Mouse (Mus musculus): ENCODE measurements around the gene Eefsec. TPM values are rescaled to one million over a fixed set of nuclear protein-coding genes. Genes with fewer than 3 reads are reported as not detected.

Gene Eefsec
- polyA plus RNA-seq, 1 experiment = 18.7 TPM

DNA sequence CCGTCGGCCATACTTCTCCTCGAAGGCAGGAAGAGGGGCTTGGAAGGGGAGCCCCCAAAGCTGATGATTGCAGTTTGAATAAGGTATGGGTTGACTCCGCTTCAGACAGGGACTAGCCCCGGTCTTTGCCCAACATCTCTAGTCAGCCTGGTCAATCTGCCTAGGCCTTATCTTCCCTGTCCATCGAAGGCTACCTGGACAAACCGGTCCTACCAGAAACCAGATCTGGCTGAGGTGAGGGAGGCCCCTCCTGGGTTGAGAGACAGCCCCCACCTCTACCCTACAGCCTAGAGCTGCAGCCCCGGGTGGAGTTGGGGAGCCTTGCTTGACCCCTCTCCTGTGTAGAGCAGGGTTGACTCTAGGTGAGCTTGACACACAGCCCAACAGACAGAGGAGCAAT is 212.3 kb downstream of the Eefsec start:
- no peak overlapping the region for H3K4me3 ChIP-seq (ENCODE audit: low read depth, low read length)
- TF ChIP-seq EP300 (IDR thresholded peaks at IDR 0.05; ENCODE audit: insufficient read depth, low read depth, low read length) (no peak), POLR2A (IDR thresholded peaks at IDR 0.05; ENCODE audit: insufficient read depth, low read length) (no peak), CTCF (IDR thresholded peaks at IDR 0.05; ENCODE audit: low read depth, low read length) (no peak)
- H3K27me3 ChIP-seq (ENCODE audit: control insufficient read depth, insufficient read depth, low read length, poor library complexity, severe bottlenecking) = no peaks in the 10 kb centered on the region

DNA sequence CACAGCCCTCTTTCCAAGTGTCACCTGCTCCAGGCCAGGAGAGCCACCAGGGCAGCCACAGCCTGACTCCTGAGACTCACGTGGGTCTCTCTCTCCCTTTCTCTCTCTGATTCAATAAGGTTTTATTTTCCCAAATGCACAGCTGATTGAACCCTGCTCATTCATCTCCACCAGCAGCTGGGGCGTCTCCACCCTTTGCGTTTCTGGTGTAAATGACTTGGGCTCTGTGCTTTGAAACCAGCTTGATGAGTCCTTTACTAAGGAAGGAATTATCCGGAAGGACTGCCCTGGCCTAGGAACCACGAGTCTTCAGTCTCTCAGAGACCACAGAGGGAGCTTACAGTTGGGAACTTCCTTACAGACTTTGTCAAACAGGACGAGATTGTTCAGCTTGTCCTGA is 214.1 kb downstream of the Eefsec start:
- Histone ChIP-seq H3K9ac (ENCODE audit: low read depth, poor library complexity, severe bottlenecking) (no peak overlapping the region), H3K4me1 (ENCODE audit: control insufficient read depth, insufficient read depth, low read length) (peaks cover 22% of the 10 kb centered on the region), H3K27me3 (ENCODE audit: control insufficient read depth, insufficient read depth, low read length, poor library complexity, severe bottlenecking) (no peaks in the 10 kb centered on the region), H3K27ac (ENCODE audit: insufficient read depth, low read length) (no peak overlapping the region), H3K36me3 (ENCODE audit: control insufficient read depth, insufficient read depth, low read length, poor library complexity, severe bottlenecking) (no peaks in the 10 kb centered on the region), H3K9me3 (replicated peaks; ENCODE audit: control insufficient read depth, insufficient read depth, low read length, poor library complexity, severe bottlenecking) (no peaks in the 10 kb centered on the region), H3K4me3 (ENCODE audit: low read depth, low read length) (no peak overlapping the region)
- TF ChIP-seq POLR2A (IDR thresholded peaks at IDR 0.05; ENCODE audit: insufficient read depth, low read length) (no peak), EP300 (IDR thresholded peaks at IDR 0.05; ENCODE audit: insufficient read depth, low read depth, low read length) (0 out of 2 replicates have a peak, but pooled peaks have one; percentile 17)

More for the DNA sequence above, 212.3 kb downstream of the Eefsec start:
- Histone ChIP-seq H3K36me3 (ENCODE audit: control insufficient read depth, insufficient read depth, low read length, poor library complexity, severe bottlenecking) (no peaks in the 10 kb centered on the region), H3K9ac (ENCODE audit: low read depth, poor library complexity, severe bottlenecking) (no peak overlapping the region), H3K4me1 (ENCODE audit: control insufficient read depth, insufficient read depth, low read length) (peaks cover 22% of the 10 kb centered on the region), H3K9me3 (replicated peaks; ENCODE audit: control insufficient read depth, insufficient read depth, low read length, poor library complexity, severe bottlenecking) (no peaks in the 10 kb centered on the region), H3K27ac (ENCODE audit: insufficient read depth, low read length) (no peak overlapping the region)

DNA sequence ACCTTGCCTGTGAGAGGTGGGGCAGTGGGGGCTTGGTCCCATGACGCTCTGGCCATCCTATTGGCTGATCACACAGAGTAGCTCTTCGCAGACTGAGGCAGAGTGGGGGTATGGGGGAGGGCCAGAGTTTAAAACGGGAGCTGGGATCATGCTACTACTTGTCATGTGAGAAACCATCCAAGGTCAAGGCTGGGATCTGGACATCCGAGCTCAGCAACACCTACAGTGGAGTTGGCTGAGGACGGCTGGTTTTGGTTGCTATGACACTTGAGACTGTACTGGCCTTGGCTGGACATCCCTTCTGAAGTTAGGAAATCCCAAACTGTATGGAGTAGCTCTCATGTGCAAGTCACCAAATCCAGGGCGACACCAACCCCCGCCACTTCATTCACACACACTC is 214.5 kb downstream of the Eefsec start:
- Histone ChIP-seq H3K4me3 (ENCODE audit: low read depth, low read length) (no peak overlapping the region), H3K27ac (ENCODE audit: insufficient read depth, low read length) (no peak overlapping the region), H3K27me3 (ENCODE audit: control insufficient read depth, insufficient read depth, low read length, poor library complexity, severe bottlenecking) (no peaks in the 10 kb centered on the region), H3K9me3 (replicated peaks; ENCODE audit: control insufficient read depth, insufficient read depth, low read length, poor library complexity, severe bottlenecking) (no peaks in the 10 kb centered on the region), H3K4me1 (ENCODE audit: control insufficient read depth, insufficient read depth, low read length) (peaks cover 22% of the 10 kb centered on the region), H3K9ac (ENCODE audit: low read depth, poor library complexity, severe bottlenecking) (no peak overlapping the region), H3K36me3 (ENCODE audit: control insufficient read depth, insufficient read depth, low read length, poor library complexity, severe bottlenecking) (no peaks in the 10 kb centered on the region)
- TF ChIP-seq CTCF (IDR thresholded peaks at IDR 0.05; ENCODE audit: low read depth, low read length) (no peak), POLR2A (IDR thresholded peaks at IDR 0.05; ENCODE audit: insufficient read depth, low read length) (no peak), EP300 (IDR thresholded peaks at IDR 0.05; ENCODE audit: insufficient read depth, low read depth, low read length) (no peak)

DNA sequence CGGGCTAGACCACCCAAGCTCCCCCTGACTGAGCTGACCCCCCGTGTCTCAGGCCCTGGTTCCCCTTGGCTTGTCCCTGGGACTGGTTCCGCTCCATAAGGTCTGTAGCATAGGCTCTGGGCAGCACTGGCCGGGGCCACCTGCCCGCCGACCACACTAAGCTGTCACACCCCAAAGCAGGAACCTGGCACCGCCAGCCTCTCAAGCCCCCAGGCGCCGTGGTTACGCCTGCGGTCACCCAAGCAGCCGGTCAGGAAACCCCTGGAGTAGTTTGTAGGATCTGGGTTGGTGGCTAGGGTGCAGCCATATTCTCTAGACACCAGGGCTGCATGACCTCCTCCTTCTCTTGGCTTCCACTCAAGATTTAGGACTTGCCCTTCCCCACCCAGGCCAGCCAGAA is 217.1 kb downstream of the Eefsec start:
- H3K9me3 ChIP-seq (replicated peaks; ENCODE audit: control insufficient read depth, insufficient read depth, low read length, poor library complexity, severe bottlenecking) = no peaks in the 10 kb centered on the region
- TF ChIP-seq POLR2A (IDR thresholded peaks at IDR 0.05; ENCODE audit: insufficient read depth, low read length) = no peak
- TF ChIP-seq EP300 (IDR thresholded peaks at IDR 0.05; ENCODE audit: insufficient read depth, low read depth, low read length) = no peak
- TF ChIP-seq CTCF (IDR thresholded peaks at IDR 0.05; ENCODE audit: low read depth, low read length) = no peak
- no peak overlapping the region for H3K27ac ChIP-seq (ENCODE audit: insufficient read depth, low read length)
- H3K4me1 ChIP-seq (ENCODE audit: control insufficient read depth, insufficient read depth, low read length) = peaks cover 24% of the 10 kb centered on the region
- no peak overlapping the region for H3K4me3 ChIP-seq (ENCODE audit: low read depth, low read length)
- no peak overlapping the region for H3K9ac ChIP-seq (ENCODE audit: low read depth, poor library complexity, severe bottlenecking)
- H3K36me3 ChIP-seq (ENCODE audit: control insufficient read depth, insufficient read depth, low read length, poor library complexity, severe bottlenecking) = no peaks in the 10 kb centered on the region
- H3K27me3 ChIP-seq (ENCODE audit: control insufficient read depth, insufficient read depth, low read length, poor library complexity, severe bottlenecking) = no peaks in the 10 kb centered on the region

DNA sequence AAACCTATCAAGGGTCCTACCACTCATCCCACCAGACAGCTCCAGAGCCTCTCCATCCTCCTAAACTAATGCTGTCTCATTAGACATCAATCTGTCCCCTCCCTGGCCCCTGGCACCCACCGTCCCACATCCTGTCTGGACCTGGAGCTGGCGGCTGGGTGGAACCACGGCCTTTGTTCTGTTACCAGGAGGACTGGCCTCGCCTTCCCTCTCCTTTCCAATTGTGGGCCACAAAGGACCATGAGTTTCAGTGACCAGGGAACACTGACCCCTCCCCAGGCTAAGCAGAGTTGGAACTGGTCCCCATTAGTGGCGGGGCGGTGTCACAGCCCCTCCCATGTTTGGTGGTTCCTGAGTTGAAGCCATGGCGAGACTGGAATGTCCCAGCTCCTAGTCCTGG is 218.8 kb downstream of the Eefsec start:
- Histone ChIP-seq H3K4me1 (ENCODE audit: control insufficient read depth, insufficient read depth, low read length) (peaks cover 9% of the 10 kb centered on the region), H3K9me3 (replicated peaks; ENCODE audit: control insufficient read depth, insufficient read depth, low read length, poor library complexity, severe bottlenecking) (no peaks in the 10 kb centered on the region), H3K36me3 (ENCODE audit: control insufficient read depth, insufficient read depth, low read length, poor library complexity, severe bottlenecking) (no peaks in the 10 kb centered on the region), H3K27ac (ENCODE audit: insufficient read depth, low read length) (no peak overlapping the region), H3K9ac (ENCODE audit: low read depth, poor library complexity, severe bottlenecking) (no peak overlapping the region), H3K4me3 (ENCODE audit: low read depth, low read length) (no peak overlapping the region), H3K27me3 (ENCODE audit: control insufficient read depth, insufficient read depth, low read length, poor library complexity, severe bottlenecking) (no peaks in the 10 kb centered on the region)
- TF ChIP-seq POLR2A (IDR thresholded peaks at IDR 0.05; ENCODE audit: insufficient read depth, low read length) (no peak), EP300 (IDR thresholded peaks at IDR 0.05; ENCODE audit: insufficient read depth, low read depth, low read length) (no peak), CTCF (IDR thresholded peaks at IDR 0.05; ENCODE audit: low read depth, low read length) (no peak)

DNA sequence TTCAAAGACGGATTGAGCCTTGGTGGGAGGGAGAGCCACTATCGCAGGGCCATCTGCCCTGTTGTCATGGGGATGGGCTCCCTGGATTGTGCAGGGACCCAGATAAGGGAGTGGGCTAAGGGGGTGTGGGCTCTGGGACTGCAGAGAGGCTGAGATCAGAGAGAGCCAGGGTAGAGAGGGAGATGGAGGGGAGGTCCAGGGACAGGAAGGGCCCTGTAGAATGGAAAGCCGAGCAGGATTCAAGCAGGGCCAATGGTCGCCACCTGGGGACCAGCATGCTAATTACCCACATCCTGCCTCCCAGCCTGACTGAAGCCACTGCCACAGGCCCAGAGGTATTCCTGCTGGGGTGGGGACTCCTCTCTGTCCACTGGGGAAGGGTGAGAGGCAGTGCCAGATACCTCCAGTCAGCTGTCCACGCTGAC is 219.8 kb downstream of the Eefsec start:
- no peaks in the 10 kb centered on the region for H3K27me3 ChIP-seq (ENCODE audit: control insufficient read depth, insufficient read depth, low read length, poor library complexity, severe bottlenecking)
- H3K4me1 ChIP-seq (ENCODE audit: control insufficient read depth, insufficient read depth, low read length) = peaks cover 3% of the 10 kb centered on the region
- H3K9ac ChIP-seq (ENCODE audit: low read depth, poor library complexity, severe bottlenecking) = no peak overlapping the region

More for the DNA sequence above, 219.8 kb downstream of the Eefsec start:
- Histone ChIP-seq H3K36me3 (ENCODE audit: control insufficient read depth, insufficient read depth, low read length, poor library complexity, severe bottlenecking) (no peaks in the 10 kb centered on the region), H3K9me3 (replicated peaks; ENCODE audit: control insufficient read depth, insufficient read depth, low read length, poor library complexity, severe bottlenecking) (no peaks in the 10 kb centered on the region), H3K27ac (ENCODE audit: insufficient read depth, low read length) (no peak overlapping the region), H3K4me3 (ENCODE audit: low read depth, low read length) (no peak overlapping the region)
- TF ChIP-seq EP300 (IDR thresholded peaks at IDR 0.05; ENCODE audit: insufficient read depth, low read depth, low read length) = no peak
- no peak for TF ChIP-seq POLR2A (IDR thresholded peaks at IDR 0.05; ENCODE audit: insufficient read depth, low read length)
- TF ChIP-seq CTCF (IDR thresholded peaks at IDR 0.05; ENCODE audit: low read depth, low read length) = no peak
